Mouse (Mus musculus) stomach, embryonic 14.5 days (tissue): ENCODE data around the gene Troap. TPM values are rescaled to one million over a fixed set of nuclear protein-coding genes. Genes with fewer than 3 reads are reported as not detected.
A peak's percentile ranks its signal among the peaks of the same experiment; 100 is the strongest.

Experiments used
- ATAC-seq: fragments of 200-750 bp; cut with Nextera tagmentation; 2 replicates; pipeline ENCODE4 v1.8.0; 2017; ENCODE audit warnings: low read depth, moderate TSS enrichment; ENCODE audit not compliant: insufficient number of reproducible peaks, insufficient read depth, low FRiP score
- H3K27ac ChIP-seq: fragments of 300-500 bp; sonication (generic); 2 replicates; pipeline ENCODE4 v1.5.1; 2014; ENCODE audit warnings: mild to moderate bottlenecking, low read length, moderate library complexity, mixed read lengths
- H3K27me3 ChIP-seq: fragments of 300-500 bp; sonication (generic); 2 replicates; pipeline ENCODE4 v1.6.1; 2014; ENCODE audit warnings: low read length, control low read depth, mixed read lengths; ENCODE audit not compliant: control insufficient read depth, insufficient read depth
- H3K36me3 ChIP-seq: fragments of 300-500 bp; sonication (generic); 2 replicates; pipeline ENCODE4 v1.6.1; 2014; ENCODE audit warnings: mild to moderate bottlenecking, control low read depth, low read length, moderate library complexity, mixed read lengths; ENCODE audit not compliant: control insufficient read depth, insufficient read depth
- H3K4me1 ChIP-seq: fragments of 300-500 bp; sonication (generic); 2 replicates; pipeline ENCODE4 v1.6.1; 2014; ENCODE audit warnings: low read length, control low read depth, mixed read lengths; ENCODE audit not compliant: control insufficient read depth, insufficient read depth
- H3K4me2 ChIP-seq: fragments of 300-500 bp; sonication (generic); replicated peaks from 2 replicates; pipeline ENCODE4 v1.6.1; 2014; ENCODE audit warnings: low read depth, low read length, control low read depth
- H3K4me3 ChIP-seq: fragments of 300-500 bp; sonication (generic); 2 replicates; pipeline ENCODE4 v1.5.1; 2014; ENCODE audit warnings: low read depth, low read length, control low read depth
- H3K9ac ChIP-seq: fragments of 300-500 bp; sonication (generic); replicated peaks from 2 replicates; pipeline ENCODE4 v1.6.1; 2014; ENCODE audit warnings: low read depth, mild to moderate bottlenecking, control low read depth, low read length, moderate library complexity, mixed read lengths
- H3K9me3 ChIP-seq: fragments of 300-500 bp; sonication (generic); 2 replicates; pipeline ENCODE4 v1.6.1; 2016; ENCODE audit warnings: low read depth, low read length, control low read depth; ENCODE audit not compliant: control insufficient read depth
- WGBS: fragments of 180-500 bp; shearing (Covaris S2); extraction: QIAGEN DNeasy Blood & Tissue Kit; methylation state at CpG from one replicate; pipeline ENCODE4 v1.1.7; 2014; 5-methylcytosine and 5-hydroxymethylcytosine counted together
- polyA plus RNA-seq: library from polyadenylated mRNA; unstranded; fragments of >200 nt; fragmentation: Nextera tagmentation; extraction: Ambion mirVana; gene quantifications from 2 replicates; pipeline ENCODE4 v1.2.1, GENCODE M21; 2014

The Troap gene
- 22.7 and 24.6 TPM in 2 replicates for polyA plus RNA-seq

GRCm38 (mm10) chr15:99074019-99074599 is at the start of gene Troap:
Gene Troap, plus strand, starts transcription at chr15:99074575.
- Histone ChIP-seq H3K9ac (peak within 1 kb of the TSS; percentile 77), H3K36me3 (peaks cover 22% of the 10 kb centered on the region), H3K27me3 (no peaks in the 10 kb centered on the region), H3K4me2 (peak within 1 kb of the TSS; percentile 87), H3K4me1 (peaks cover 11% of the 10 kb centered on the region; the same call in 1 of the 2 replicates), H3K9me3 (no peaks in the 10 kb centered on the region), H3K27ac (peak within 1 kb of the TSS; percentile 96), H3K4me3 (peak within 1 kb of the TSS; percentile 44)
- peak; percentile 7; the same call in 1 of the 2 replicates for ATAC-seq
- 15% methylated on average over 9 of the region's 9 CpGs for WGBS

GRCm38 (mm10) chr15:99024668-99025314 is 49.6 kb upstream of the Troap start:
- ATAC-seq: no peak
- 18% methylated on average over 7 of the region's 8 CpGs for WGBS
- H3K9ac ChIP-seq: no peak overlapping the region
- no peak overlapping the region for H3K27ac ChIP-seq
- H3K36me3 ChIP-seq: no peaks in the 10 kb centered on the region
- H3K27me3 ChIP-seq: no peaks in the 10 kb centered on the region
- no peak overlapping the region for H3K4me2 ChIP-seq
- 0 out of 2 replicates have a peak, but pooled peaks cover 4% of the 10 kb centered on the region for H3K4me1 ChIP-seq
- H3K9me3 ChIP-seq: no peaks in the 10 kb centered on the region
- no peak overlapping the region for H3K4me3 ChIP-seq

GRCm38 (mm10) chr15:99025414-99025813 is 49.0 kb upstream of the Troap start:
- Histone ChIP-seq H3K4me1 (0 out of 2 replicates have a peak, but pooled peaks cover 4% of the 10 kb centered on the region), H3K27ac (no peak overlapping the region), H3K9ac (no peak overlapping the region), H3K36me3 (no peaks in the 10 kb centered on the region), H3K4me3 (no peak overlapping the region), H3K27me3 (no peaks in the 10 kb centered on the region), H3K9me3 (no peaks in the 10 kb centered on the region), H3K4me2 (no peak overlapping the region)
- no peak for ATAC-seq
- WGBS: 74% methylated on average over 13 of the region's 13 CpGs

GRCm38 (mm10) chr15:99026259-99026658 is 48.1 kb upstream of the Troap start:
- H3K9me3 ChIP-seq: no peaks in the 10 kb centered on the region
- H3K4me1 ChIP-seq: peaks cover 7% of the 10 kb centered on the region; the same call in 1 of the 2 replicates
- no peak overlapping the region for H3K4me2 ChIP-seq
- H3K27me3 ChIP-seq: no peaks in the 10 kb centered on the region
- 58% methylated on average over 4 of the region's 4 CpGs for WGBS
- no peak overlapping the region for H3K27ac ChIP-seq
- no peak overlapping the region for H3K9ac ChIP-seq
- H3K4me3 ChIP-seq: no peak overlapping the region
- no peak for ATAC-seq
- H3K36me3 ChIP-seq: no peaks in the 10 kb centered on the region

GRCm38 (mm10) chr15:99027116-99027515 is 47.3 kb upstream of the Troap start:
- no peak for ATAC-seq
- H3K4me1 ChIP-seq: peaks cover 12% of the 10 kb centered on the region
- 68% methylated on average over 5 of the region's 5 CpGs for WGBS
- H3K9ac ChIP-seq: no peak overlapping the region
- no peak overlapping the region for H3K4me3 ChIP-seq
- H3K36me3 ChIP-seq: no peaks in the 10 kb centered on the region
- H3K27ac ChIP-seq: no peak overlapping the region
- H3K27me3 ChIP-seq: no peaks in the 10 kb centered on the region
- no peak overlapping the region for H3K4me2 ChIP-seq
- no peaks in the 10 kb centered on the region for H3K9me3 ChIP-seq

GRCm38 (mm10) chr15:99028874-99029458 is 45.4 kb upstream of the Troap start:
- Histone ChIP-seq H3K36me3 (peaks cover 3% of the 10 kb centered on the region; the same call in 1 of the 2 replicates), H3K9ac (peak overlapping the region; percentile 74; the same call in 1 of the 2 replicates), H3K4me1 (peaks cover 23% of the 10 kb centered on the region), H3K27ac (peak overlapping the region; percentile 85), H3K9me3 (no peaks in the 10 kb centered on the region), H3K4me2 (peak overlapping the region; percentile 69), H3K4me3 (peak overlapping the region; percentile 56), H3K27me3 (no peaks in the 10 kb centered on the region)
- ATAC-seq: no peak
- 5% methylated on average over 9 of the region's 10 CpGs for WGBS

GRCm38 (mm10) chr15:99029619-99030584 is 44.5 kb upstream of the Troap start, which contains the start of gene Tuba1c:
Gene Tuba1c, plus strand, starts transcription at chr15:99029891.
- ATAC-seq: peak; percentile 95
- Histone ChIP-seq H3K9me3 (no peaks in the 10 kb centered on the region), H3K4me1 (peaks cover 23% of the 10 kb centered on the region), H3K4me2 (peak within 1 kb of the TSS; percentile 69), H3K4me3 (peak within 1 kb of the TSS; percentile 56), H3K27ac (peak within 1 kb of the TSS; percentile 85), H3K27me3 (no peaks in the 10 kb centered on the region), H3K9ac (peak within 1 kb of the TSS; percentile 74), H3K36me3 (peaks cover 8% of the 10 kb centered on the region)
- WGBS: under 1% methylated on average over 52 of the region's 52 CpGs
